Mouse (Mus musculus): Measurements from ENCODE around the gene Glis3. TPM values are rescaled to one million over a fixed set of nuclear protein-coding genes. Genes with fewer than 3 reads are reported as not detected.

The Glis3 gene
- total RNA-seq, 2 experiments from 2014 or later, result 0.82 to 1.0 TPM

DNA sequence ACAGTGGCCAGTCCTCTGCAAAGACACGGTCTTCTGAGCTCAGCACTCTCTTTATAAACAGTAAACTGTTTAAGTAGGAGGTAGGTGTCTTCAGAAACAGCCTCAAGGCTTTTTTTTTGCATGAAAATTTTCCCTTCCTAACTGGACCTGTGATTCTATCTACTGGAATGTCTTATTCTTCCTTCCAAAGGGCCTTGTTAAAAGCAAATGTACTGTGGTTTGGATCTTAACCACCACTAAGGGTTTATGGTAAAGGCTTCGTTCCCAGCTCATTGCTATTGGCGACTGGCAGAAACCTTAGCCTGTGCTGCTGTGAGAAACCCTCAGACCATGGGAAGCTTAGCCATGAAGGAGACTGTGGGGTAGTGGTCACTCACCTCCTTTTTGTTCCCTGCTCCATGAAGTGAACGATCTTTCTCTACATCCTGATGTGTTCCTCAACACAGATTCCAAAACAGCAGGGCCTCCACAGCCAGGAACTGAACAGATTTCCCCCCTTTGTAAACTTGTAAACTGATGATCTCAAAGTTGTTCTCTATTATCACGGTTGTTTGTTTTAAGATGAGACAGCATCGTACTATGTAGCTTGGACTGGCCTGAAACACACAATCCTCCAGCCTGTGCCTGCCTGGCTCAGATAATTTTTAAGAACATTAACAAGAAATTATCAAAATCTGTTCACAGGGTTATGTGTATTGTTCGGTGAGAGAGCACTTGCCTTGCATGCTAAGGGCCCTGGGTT is 88.0 kb downstream of the Glis3 start:
- DNase-seq, result no peak

DNA sequence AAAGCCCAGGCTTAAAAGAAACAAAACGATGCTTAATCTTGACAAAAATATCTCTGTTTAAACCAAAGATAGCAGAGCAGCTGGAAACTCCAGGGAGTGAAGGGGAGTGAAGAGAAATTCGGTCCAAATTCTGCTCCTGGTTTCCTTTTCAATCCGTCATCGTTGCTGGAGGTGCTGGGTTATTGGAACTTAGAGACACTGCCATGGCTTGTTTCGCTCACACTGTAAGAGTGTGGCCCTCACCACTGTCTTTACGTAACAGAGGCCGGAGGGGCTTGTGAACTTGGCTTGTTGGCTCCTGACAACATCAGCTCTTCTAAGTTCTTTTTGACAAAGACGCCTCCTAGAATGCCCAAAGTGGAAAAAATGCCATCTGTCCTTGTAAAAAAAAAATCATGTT is 99.4 kb downstream of the Glis3 start:
- no peak for DNase-seq

DNA sequence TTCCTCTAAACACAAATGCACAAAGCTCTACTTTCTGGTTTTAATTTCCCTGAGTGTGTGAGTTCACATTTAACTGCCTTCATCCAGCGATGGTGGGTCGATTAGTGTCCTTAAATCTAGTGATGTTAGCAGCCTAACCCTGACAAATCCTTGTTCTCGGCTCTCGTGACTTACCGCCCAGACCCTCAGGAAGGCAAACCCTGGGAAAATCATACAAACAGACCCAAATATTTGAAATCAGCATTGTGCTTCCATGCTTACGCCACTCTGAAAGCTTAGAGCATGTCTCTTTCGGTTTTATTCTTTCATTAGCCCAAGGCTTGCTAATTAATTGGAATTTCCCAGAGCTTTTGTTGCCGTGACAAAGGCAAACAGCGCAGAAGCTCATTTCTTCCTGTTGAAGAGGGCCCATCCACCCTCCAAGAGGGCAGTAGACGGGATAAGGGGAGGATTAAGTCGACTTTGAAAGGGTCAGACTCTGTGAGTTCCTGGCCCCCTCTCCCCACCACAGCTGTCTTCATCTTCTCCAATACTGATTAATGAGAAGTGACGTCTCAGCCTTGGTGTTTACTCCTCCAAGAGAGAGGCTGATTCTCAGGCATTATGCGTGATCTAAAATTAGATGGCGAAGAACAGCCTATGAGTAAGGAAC is 100.0 kb downstream of the Glis3 start:
- no peak for DNase-seq

DNA sequence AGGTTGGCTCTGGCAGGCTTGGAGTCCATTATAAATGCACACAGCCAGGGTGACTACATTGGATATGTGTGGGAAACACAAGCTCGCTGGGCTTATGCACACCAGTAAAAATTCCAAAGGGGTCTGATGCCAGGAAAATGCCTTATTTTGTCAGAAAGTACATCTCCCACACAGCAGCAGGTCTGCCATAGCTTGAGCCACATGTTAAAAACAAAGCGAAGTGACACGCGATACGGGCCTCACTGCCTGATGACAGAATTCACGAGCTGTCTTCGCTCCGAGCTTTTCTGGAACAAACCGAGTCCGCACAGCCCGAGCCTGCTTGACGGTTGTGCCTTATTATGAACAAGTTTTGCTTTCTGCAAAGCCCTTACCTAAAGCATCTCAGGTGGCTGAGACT is 102.9 kb downstream of the Glis3 start:
- no peak for DNase-seq

DNA sequence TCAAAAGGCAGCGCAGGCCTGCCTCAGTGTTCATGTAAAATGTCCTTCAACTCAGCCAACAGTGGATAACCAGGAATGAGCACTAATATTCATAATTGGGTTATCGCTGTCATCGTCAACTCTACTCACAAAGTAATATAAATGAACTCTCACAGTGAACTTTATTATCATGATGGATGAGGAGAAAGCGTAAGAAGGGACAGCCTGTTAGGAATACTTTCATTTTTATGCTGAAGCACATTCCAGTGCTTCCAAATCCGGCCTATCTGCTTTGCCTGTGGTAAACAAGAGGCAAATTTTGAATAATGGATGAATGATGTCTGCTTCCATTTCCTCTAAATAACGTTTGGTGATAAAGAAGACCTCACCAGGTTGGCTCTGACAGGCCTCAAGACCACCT is 103.3 kb downstream of the Glis3 start:
- DNase-seq, result no peak

DNA sequence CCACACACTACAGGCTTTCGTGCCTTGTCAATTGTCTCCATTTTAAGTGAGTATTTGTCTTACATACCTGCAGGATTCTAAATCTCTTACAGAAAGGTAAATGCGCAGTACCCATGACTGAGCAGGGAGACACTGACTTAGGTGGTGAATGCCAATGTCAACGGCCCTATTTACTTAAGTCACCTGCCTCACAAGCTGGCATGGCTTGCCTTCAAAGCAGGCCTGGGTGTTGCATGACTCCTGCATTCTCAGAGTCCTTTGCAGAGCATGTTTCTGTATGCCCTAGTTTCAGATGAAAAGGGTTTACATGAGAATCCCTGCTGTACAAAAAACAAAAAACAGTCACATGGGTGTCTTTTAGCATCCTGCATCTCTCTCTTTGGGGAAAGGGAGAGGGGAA is 106.2 kb downstream of the Glis3 start:
- DNase-seq, result no peak

DNA sequence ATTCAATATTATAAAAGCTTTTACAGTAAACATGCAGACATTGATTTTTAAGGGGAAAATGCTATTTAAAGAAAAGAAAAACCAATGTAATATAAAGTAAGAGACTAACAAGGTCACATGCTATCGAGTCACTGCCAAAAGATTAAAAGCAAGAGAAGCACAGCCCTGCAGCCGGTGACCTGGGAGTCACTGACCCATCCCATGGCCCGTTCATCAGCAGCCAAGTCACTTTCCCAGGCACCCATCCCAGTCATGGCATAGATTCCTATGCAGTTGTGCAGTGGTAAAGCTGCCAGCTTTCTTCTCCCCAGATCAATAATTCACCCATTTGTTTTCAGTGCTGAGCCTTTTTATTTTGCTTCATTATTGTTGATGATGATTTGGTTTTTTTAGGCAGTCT is 110.0 kb downstream of the Glis3 start:
- DNase-seq, result no peak

DNA sequence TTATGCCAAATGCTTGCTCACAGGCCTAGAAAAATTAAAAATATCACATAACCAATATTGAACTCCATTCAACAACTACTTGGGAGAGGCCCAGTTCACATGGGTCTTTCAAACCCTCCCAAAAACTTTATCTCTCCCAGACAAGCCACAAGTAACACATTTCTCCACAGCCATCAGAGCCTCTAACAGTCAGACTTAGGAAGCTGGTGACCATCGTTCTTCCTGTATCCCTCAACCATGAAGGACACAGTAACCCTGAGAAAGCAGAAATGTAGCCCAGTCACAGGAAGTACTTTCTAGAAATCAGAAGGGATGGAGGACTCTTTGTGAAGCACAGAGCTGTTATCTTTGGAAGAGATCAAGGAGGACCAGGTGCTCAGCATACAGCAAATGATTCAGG is 112.8 kb downstream of the Glis3 start:
- DNase-seq, result no peak

DNA sequence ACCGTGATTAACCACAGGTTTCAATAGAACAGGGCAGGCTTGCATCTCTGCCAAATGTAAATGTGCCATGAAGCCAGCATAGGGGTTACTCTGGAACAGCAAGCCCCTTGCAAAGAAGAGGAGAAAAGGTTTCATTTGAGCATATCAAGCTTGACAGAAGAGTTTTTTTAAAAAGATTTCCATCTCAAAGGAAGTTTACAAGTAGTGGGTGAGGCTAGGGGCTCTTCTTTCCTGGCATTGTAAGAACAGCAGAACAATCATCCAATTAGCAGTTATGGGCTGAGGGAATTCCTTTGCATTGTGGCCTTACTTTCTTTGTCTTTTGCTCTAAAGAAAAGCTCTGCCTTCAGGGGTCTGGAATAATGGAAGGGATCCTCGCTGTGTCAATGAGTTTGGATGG is 113.3 kb downstream of the Glis3 start:
- DNase-seq, result no peak

DNA sequence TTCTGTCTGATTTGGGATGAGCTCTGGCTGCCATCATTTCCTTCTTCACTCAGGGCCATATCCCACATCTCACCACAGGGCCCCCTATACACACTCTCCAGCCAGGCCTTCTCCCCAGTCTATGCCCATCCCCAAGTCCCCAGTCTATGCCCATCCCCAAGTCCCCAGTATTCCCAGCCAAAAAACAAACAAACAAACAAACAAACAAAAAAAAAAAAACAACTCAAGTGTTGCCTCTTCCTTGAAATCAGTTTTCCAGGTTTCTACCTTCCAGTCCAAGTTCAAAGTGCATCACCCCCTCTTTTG is 118.2 kb downstream of the Glis3 start:
- DNase-seq, result no peak

DNA sequence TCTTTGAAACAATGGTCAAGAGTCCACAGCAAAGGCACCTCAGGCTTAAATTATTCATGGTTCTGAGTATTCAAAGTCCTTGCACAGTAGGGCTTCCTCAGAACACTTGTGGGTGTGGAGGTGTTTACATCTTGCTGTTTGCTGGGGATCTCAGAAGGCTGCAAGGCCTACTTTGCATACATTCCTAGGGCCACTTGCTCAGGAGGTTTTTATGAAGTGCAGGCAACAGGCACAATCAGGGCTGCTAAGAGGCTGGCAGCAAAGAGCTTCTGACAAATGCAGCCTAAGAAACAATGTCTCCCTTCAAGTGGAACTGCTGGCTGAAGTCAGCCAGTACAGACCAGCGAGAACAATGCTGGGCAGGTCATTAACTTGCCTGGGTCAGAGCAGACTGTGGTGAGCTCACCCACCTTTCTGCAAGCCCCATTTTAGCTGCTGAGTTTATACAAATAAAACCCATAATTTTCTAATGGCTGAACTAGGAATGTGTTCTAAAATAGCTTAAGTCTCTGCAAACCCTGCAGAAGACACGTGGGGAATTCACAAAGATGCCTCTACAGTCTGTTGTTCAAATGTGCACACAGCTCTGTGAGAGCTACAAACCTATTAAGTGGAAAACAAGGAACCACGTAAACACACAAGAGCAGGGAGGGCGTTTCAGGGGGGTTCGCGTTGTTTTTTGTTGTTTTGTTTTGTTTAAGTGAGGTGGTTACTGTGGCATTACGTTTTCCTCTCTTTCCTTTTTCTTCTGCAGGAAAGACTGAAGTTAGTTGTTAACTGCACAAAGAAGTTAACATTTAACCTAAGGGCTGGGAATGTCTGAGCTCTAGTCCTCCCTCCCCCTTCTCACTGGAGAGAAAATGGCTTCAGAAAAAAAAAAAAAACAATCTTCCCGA is 118.8 kb downstream of the Glis3 start:
- DNase-seq, result no peak

DNA sequence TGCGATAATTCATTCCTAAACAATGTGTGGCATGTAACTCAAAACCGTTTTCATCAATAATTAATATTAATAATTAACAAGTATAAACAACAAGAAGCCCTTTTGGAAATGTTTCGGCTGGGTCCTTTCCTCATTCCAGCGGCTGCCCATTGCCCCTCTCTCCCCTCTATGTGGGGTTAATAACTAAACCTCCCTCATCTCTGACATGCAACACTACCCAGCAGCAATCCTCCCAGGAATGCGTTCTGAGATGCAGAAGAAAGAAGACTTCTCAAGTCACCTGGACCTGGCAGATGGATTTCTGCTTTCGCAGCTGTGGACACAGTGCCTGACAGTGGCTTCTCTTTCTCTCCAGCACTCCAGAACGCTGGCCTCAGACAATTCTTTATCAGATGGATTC is 120.0 kb downstream of the Glis3 start:
- DNase-seq, result no peak

DNA sequence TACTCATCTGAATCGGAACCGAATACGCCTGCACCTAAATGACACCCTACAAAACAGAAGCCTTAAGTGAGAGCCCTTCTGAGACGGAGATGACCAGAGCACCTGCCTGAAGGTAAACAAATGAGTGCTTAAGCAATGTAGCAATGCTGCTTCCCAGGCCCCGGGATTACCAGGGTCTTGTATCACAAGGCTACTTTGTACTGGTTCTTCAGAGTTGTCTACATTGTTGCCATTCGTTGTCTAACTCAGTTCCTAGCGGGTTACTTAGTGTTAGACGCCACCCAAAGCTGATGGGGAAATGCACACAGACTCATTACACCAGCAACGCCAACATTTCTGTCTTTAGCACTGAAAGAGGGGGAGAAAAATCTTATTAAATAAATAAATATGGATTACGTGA is 120.5 kb downstream of the Glis3 start:
- no peak for DNase-seq

DNA sequence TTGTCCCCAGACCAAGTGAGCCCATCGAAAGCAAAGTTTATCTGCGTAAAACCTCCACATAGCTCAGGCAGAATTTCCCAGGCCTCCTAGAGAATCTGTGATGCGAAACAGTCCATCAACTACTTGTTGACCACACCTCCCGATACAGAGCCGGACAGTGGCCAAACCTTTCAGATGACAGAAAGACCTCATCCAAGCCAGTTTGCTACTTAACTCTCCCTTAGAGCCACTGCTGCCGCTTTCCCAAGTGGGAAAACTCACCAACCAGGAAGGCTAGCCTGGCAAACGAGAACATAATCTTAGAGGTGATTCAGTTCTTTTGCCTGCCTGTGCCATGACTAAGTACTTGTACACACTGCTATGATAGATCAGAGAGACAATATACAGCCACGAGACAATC is 121.2 kb downstream of the Glis3 start:
- peak; percentile 6 for DNase-seq

DNA sequence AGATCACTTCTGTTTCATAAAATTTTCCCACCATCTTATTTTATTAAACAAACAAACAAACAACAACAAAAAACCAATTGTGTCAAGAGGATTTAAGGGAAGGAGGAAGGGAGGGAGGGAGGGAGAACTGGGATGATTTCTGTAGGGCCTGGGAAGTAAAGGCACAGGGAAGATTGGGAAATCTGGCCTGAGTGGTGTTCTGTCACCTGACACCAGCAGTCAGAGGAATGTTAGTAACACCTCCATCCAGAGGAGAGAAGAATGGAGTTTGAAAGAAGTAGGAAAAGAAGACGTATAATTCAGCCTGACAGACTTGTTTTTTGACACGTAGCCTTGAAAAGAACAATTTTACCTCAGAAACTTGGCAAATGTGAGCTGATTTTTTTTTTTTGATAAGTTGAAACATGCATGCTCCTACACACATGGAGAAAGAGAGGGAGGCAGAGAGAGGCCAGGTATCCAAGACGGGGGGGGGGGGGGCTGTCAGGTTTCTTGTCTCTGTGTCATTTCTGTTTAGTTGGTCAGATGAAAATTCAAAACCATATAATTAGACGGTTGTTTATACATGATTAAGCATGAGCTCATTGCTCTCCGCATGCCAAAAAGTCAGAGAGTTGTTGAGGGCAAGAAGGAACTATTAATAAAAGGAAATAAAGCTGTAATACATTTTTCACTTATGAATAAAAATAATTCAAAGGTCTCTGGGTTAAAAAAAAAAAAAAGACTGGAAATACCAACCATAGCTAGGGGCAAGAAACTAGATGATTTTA is 122.1 kb downstream of the Glis3 start:
- no peak for DNase-seq

DNA sequence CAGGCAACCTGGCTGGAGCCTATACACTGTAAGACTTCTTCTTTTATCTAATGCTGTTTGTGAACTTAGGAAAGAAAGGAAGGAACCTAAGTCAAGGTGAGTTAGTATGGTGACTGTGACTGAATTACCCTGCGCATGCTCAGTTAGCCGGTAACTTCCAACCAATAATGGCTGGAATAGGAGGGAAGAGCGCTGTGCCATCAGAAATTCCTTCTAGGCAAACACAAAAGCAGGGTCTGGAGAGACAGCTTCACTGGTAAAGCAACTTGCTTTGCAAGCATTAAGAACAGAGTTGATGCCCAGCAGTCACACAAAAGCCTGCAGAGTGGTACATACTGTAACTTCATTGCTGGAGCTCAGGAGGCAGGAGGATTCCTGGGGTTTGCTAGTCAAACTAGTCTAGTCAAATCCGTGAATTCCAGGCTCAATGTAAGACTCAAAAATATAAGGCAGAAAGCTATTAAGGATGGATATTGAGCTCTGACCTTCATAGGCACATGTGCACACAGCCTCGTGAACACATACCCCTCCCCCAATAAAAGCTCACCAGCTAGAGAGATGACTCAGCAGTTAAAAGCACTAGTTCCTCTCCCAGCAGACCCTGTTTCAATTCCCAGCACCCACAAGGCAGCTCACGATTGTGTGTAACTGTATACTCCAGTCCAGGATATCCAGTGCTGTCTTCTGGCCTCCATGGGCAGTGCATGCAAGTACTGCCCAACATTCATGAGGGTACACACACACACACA is 124.5 kb downstream of the Glis3 start:
- DNase-seq, result no peak

DNA sequence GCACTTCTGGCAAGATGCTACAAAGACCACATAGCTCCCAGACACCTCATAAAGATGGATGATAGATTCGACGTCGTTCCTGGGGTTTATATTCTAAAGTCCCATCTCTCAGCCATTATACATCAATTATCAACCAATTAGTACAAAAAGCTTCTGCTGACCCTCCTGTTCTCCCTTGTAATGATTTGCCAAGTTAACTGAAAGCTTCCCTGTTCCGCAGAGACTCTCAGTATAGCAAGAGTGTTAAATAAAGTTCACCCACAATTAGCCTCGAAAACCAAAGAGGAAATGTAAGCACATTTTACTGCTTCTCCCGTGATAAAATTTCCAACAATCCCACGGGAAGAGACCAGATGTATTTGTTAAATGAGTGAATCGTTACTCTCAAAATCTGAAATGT is 129.3 kb downstream of the Glis3 start:
- no peak for DNase-seq

DNA sequence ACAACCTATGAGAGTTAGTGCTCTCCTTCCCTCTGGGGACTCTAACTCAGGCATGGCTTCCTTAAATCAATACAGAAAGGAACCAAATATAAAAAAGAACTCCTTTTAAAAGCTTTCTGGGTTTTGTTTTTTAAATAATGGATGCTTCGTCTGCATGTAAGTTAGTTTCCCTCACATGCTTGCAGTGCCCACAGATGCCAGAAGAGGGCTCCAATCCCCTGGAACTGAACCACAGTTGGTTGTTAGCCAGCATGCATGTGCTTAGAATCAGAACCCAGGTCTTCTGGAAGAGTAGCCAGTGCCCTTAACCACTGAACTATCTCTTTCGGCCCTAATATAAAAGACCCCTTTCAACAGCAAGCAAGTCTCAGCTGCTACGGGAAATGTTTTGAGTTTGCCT is 132.9 kb downstream of the Glis3 start:
- no peak for DNase-seq

DNA sequence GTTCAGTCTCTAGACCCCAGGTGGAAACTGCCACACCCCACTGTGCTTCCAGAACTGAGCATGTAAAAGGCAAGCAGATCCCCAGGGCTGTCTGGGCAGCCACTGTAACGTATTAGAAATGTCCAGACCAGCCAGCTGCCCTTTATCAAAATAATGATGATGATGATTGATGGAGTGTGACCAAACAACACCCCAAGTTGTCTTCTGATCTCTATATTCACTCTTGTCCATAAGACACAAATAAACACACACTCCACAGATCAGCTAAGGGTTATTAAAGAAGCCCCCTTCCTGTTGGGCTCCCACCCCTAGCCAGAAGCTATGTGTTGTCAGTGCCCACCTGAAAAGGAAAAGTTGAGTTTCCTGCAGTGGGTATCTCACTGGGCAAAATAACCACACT is 134.4 kb downstream of the Glis3 start:
- DNase-seq, result no peak

DNA sequence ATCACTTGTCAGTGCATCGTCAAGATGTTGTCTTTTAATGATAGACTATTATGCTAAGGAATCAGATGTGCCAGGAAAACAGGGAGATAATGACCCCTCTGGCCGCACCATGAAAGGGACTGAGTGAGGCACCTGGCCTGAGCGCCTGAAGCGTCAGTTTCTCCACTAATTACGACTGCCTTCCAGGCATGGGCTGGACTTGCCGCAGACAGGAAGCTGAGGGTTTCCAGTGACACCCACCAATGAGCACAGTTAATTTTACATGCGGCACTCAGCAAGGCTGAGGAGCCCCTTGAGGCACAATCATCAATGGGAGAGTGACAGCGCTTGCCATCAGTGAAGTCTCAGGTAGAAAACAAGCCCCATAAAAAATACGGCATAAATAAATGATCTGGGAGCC is 141.1 kb downstream of the Glis3 start:
- DNase-seq, result no peak

DNA sequence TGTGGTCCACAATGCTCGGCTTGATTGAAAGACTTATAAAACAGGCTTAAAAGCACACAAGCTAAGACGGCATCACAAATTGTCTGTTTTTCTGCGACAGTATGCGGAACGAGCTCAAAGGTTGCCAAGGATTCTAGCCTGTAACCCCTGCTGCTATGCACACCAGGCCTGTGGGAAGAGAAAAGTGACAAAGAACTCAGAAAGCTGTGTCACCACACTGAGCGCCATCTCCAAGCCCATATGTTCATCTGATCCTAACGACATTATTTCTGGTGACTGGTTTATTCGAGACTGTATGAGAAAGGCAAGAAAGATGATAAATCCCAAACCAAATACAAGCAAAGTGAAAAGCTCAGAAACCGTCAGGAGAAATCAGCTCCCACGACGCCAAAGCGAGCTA is 144.9 kb downstream of the Glis3 start:
- DNase-seq, result no peak

DNA sequence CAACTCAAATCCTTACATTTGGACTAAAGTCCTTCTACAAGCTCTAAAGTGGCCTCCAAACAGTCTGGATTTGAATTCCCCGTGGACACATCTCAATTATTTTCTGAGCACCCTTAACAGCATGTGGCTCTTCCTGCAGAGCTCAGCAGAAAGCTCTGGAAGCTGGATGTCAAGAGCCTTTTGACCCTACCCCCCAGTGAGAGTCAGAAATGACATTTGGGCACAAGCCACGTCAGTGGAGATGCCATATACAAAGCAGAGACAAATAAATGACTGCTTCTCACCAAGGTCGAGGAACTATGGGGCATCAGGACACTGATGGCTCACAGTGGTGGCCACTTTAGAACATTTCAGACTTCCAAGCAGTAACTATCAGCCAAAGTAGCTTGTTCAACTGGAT is 146.3 kb downstream of the Glis3 start:
- DNase-seq, result no peak

Data from gastrocnemius, postnatal 25 days (tissue).